Mouse (Mus musculus): ENCODE data around the gene Atp6v0c.
A peak's percentile ranks its signal among the peaks of the same experiment; 100 is the strongest.

Gene Atp6v0c

DNA sequence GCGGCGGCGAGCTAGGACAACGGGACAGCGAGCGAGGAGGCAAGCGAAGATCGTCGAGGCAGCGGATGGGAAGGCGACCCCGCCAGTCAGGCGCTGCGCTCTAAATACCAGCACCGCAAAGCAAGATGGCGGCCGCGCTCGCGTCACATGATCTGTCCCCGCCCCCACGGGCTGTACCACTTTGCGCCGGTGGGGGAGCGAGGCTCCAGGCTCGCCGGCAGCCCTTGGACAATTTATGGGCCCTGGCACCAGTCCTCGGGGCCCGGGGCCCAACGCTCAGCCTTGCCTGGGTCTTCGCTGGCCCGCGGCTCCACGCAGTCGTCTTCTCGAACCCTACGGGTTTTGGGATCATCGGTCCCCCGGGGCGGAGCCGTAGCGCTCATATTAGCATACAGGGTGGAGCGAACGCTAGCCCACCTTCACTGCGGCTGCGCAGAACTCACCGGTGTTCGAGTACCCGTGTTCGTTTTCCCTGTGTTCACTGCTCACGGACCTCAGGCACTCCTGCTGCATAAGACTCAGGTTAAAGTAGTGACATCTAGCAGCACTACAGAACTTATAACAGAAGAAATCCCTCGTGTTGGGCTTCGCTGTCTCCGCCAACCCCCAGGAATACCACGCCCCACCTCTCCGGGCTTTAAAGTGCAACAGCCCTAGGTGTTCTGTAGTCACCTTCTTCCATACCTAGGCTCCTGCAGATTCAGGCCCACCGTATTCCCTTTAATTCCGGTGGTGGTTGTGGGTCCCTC is at the start of gene Atp6v0c:
Gene Atp6v0c, minus strand, starts transcription at position 386 of the 749 bp plus-strand sequence.
- peak; percentile 95 for DNase-seq (ENCODE audit: low read depth, low spot score)

DNA sequence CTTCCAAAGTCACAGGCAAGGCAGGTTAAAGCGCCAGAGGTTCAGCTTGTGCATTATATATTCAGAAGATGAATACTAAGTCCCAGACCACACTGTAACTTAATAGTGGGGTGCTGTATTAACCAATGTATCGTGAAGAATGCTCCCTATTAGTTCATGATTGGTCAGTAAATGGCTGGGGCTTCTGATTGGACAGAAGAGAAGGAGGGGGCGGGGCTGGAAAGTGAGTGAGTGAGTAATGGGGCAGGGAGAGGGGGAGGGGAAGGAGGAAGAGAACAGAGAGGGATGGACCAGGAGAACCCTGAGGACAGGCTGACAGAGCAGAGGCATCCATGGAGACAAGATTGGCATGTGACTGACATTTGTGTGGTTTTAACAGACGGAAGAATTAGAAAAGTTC is 47.3 kb upstream of the Atp6v0c start:
- no peak for DNase-seq (ENCODE audit: low read depth, low spot score)

DNA sequence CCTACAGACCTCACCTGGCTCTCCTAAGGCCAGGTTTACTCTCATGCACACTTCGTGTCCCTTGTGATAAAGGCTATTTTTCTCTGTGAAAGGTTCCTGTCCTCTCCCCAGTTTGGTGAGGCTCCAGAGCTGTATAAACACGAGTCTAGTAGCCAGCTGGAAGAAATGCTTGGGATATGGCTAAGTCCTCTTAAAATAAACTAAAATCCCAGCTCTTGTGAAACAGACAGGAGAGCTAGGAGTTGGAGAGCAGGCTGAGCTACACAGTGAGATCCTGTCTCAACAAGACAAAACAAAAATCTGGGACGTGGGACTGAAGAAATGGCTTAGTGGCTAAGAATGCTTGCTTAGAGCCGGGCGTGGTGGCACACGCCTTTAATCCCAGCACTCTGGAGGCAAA is 43.7 kb upstream of the Atp6v0c start:
- no peak for DNase-seq (ENCODE audit: low read depth, low spot score)

DNA sequence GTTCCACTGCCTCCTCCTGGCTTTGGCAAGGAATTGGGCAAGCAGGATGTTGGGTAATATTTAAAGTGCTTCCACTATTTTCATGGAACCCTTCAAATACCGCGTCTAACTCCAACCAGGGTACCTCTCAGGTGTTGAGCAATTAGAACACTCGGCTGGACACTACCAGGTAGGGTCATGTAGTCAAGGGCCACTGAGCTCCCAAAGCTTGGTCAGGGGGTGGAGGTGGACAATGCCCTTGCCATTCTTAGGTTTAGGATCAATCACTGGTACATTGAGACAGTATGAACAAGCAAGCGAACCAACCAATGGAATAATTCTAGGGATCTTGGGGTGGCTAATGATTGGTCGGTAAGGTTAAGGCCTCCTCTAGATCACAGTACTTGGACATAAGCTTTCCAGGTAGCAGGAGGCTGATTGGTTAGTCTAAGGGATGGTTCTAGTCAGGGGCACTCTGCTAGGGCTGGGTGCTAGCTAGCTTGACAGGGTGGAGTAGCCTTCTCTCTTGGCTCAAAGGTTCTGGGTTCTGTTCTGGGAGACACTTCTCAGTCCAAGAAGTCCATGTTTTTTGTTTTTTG is 43.0 kb upstream of the Atp6v0c start:
- DNase-seq (ENCODE audit: low read depth, low spot score): no peak

DNA sequence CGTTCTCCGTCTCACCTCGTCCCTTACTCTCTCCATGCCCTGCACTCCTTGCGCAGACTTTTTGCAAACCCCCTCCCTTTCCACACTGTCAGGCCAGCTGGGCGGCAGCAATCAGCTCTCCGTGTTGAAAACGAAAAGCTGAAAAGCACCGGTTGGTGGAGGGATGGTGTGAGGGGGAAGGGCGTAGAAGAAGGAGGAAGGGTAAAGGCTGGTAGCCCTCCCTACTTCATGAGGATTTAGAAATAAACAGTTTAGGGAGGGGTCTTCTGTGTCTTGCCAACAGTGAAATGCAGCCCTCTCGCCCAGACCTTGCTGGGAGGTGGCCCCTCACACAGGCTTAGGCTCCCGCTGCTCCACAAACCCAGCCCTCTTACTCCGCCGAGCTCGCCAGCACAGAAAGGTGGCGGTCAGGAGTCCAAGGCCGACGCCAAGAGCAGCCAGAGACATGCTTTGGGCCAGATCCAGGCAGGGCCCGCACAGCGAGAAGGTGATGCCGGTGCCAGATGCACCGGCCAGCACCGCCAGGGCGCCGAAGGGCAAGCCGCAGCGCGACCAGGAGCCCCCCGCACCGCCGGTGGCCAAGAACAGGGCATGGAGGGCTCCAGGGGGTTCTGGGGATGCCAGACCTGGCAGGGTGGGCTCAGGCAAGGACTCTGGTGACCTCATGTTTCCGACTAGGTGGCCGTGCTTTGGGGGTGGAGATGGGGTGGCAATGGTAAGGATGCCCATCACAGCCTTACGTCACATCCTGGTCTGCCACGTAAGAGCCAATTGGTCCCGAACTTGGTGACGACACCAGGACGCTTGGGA is 42.3 kb upstream of the Atp6v0c start:
- DNase-seq (ENCODE audit: low read depth, low spot score): peak; percentile 92

DNA sequence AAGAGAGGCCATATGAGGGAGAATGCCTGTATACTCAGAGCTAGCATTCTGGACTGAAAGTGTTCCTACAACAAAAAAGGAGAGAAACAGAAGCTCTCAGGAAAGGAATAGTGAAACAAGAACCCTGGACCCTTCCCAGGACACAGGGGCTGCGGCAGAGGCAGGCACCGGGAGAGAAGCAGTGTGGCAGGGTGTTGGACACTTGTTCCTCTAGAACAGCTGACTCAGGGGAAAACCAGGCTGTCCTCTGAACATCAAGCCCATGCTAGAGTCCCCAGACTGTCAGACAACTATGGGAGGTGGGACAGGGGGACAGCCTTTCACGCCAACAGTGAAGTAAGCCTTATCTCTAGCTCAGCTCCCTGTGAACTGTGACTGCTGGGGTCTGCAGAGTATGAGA is 41.1 kb upstream of the Atp6v0c start:
- DNase-seq (ENCODE audit: low read depth, low spot score): no peak

DNA sequence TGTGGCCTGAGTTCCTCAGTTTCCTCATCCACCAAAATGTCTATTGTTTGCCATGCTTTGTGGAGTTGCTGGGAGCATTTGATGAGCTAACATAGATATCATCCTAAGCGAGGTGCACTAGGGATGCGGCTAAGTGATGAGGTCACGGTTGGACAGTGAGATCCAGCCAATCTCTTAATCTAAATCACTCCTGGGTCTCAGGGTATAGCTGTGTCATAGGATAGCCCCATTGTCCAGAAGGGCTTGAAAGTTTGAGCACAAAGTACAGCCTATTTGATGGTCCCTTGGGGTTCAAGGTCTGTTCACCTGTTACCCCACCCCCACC is 40.4 kb upstream of the Atp6v0c start:
- no peak for DNase-seq (ENCODE audit: low read depth, low spot score)

DNA sequence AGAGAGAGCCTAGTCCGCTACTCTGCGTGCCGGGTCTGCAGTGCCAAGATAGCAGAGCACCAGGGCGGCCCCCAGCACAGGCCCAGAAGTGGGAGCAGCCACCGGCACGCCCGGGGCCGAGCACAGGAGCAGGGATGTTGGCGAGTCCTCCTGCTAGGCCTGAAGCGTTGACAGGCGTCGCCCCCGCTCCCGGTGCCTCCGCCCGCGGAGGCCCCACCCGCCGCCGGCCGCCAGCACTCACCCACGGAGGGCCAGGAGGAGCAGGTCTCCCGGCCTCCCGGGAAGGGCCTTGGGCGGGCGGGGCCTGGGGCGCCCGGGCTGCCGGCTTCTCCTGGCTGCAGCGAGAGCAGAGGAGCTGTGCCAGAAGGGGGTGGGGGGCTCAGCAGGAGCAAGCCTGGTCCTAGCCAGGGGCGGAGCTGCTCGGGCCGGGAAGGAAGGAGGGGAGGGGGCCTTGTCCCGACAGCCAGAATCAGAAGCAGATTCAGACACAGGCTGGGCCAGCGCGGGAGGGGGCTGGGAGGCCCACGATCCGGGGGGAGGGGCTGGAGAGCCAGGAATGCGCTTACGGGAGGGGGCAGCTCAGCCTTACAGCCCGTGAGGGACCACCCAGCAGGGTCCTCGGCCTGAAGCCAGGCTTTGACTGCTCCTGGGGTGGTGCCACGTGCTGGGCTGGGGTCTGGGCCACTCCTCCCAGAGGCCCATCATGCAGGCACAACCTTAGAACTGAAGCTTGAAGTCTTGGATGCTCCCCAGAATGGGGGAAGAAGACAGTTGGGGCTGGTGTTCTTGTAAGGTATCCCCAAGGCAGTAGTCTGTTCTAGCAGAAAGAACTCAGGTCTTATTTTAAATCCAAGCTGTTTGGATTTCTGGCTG is 39.8 kb upstream of the Atp6v0c start, which contains the start of gene Ntn3:
Gene Ntn3, minus strand, starts transcription at position 489 of the 873 bp plus-strand sequence.
- DNase-seq (ENCODE audit: low read depth, low spot score): peak; percentile 92

DNA sequence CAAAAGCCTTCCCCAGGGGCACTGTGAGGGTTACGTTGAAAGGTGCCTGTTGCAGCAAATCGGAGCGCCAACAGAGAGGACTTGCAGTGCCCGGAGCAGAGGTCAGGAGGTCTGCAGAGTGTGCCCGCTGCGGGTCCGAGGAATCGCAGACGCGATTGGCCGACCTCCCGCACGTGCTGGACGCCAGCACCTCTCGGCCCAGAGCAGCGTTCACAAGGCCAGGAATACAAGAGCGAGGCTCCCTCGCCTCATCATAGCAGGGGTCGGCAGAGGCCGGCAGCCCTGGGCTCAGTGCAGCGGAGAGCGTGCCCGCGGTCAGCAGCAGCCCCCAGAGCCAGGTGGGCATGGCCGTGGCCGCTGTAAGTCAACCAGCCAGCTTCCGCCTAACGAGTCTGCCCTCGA is 39.1 kb upstream of the Atp6v0c start:
- DNase-seq (ENCODE audit: low read depth, low spot score): no peak

DNA sequence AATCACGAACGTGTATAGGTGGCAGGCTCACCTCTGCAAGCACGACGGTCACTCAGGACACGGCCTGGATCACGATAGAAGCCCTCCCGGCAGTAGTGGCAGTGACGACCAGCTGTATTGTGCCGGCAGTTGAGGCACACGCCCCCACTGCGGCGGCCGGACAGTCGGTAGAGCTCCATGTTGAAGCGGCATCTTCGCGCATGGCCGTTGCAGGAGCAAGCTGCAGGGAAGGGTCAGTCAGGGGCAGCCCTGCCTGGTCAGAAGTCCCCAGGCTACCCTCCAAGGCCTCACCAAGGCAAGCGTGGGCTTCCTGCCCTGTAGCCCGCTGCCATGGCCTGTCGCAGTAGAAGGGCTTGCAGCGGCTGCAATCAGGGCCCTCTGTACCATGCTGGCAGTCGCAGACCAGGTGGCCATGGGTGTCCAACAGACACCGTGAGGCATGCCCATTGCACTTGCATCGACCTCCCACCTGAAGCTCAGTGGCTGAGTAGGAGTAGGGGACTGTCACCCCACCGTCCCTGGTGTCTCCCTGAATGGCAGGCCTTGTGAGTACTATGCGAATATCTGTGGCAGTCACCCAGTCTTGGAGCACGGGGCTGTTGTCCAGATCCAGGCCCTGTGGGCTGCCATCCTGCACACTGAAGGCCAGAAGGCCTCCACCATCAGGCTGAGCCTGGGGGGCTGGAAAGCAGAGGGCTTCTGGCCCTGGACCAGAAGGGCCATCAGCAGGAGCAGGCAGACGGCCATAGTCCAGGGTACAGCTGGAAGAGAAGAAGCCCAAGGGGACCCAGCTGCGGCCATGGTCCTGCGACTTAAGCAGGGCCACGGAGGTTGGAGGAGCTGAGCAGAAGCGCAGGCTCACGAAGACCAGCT is 38.5 kb upstream of the Atp6v0c start:
- DNase-seq (ENCODE audit: low read depth, low spot score): no peak

DNA sequence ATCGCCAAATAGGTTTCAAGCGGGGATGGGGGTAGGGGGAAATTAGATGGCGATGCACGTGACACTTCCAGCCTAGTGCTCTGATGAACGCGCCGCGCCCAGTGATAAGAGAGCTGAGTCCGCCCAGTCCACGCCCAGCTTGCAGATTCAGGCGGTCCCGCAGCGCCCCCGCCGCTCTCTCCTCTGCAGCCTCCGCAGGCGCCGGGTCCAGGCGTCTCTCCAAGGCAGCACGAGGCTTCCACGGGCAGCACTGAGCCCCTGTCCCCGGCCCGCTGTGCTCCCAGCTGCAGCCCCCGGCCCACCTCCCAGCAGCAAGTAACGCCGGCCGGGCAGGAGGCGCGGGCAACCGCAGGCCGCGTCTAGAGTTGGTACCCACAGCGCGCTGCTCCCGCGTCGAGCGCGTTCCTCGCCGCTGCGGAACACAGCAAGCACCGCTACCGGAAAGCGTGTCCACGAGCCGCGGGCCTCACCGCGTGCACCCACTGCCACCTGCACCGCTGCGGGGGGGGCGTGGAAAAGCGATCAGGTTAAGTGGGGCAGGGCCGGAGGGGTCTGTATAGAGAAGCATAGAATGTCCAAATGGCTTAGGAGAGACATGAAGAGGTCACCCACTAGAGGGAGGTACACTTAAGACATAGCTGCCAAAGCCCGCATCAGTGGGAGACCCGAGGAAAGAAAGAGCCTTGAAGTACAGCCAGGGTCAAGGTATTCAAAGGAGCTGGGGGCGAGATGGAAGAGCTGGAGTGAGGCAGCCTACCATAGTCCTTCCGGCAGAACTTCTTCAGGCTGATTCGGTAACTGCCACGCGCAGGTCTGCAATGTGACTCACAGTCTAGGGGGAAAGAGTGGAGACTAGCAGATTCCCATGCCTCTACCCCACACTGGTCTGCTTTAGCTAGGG is 37.2 kb upstream of the Atp6v0c start:
- DNase-seq (ENCODE audit: low read depth, low spot score): no peak

DNA sequence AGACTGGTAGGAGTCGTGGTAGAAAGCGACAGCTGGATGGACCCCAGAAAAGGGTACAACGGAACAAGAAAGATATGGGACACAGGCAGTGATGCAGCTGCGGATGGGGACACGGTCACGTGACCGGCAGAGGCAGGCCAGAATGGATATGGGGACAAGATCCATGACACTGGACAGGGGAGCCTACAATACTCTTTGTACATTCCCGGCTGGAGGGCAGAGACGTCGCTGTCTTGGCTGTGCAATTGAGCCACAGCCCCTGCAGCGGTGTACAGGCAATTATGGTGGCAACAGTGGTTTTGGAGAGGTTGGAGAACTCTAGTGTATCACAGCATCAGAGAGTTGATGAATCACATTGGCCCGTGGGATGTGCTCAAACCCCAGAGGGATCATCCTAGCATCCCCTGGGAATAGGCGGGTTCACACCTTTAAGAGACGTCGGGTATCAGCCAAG is 36.4 kb upstream of the Atp6v0c start:
- no peak for DNase-seq (ENCODE audit: low read depth, low spot score)

DNA sequence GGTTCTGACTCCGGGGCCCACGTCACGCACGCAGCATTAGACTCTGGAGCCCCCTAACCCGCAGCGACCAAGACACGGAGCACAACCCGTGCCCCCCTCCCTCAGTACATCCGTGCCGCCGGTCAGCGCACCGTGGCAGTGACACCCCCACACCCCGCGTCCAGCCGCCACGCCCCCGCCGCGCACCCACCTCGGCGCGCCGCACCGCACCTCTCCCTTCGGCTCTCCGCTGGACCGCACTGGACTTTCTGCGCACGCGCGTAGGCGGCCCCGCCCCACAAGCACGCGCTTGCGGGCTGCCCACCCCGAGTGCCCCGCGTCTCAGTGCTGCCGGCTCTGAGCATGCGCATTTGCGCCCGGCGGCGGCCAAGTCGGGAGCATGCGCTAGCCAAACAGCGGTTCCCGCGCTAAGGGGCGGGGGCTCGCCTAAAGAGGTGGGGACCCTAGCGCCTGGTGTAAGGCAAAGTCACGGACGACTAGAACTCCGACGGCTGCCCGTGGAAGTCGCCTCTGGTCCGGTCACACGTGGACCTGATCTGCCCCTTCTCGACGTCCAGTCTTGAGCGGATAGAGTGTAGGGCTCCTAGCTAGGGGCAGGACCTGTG is 35.9 kb upstream of the Atp6v0c start, which contains the start of gene Tbc1d24:
Gene Tbc1d24, minus strand, starts transcription at position 279 of the 605 bp plus-strand sequence.
- peak; percentile 95 for DNase-seq (ENCODE audit: low read depth, low spot score)

DNA sequence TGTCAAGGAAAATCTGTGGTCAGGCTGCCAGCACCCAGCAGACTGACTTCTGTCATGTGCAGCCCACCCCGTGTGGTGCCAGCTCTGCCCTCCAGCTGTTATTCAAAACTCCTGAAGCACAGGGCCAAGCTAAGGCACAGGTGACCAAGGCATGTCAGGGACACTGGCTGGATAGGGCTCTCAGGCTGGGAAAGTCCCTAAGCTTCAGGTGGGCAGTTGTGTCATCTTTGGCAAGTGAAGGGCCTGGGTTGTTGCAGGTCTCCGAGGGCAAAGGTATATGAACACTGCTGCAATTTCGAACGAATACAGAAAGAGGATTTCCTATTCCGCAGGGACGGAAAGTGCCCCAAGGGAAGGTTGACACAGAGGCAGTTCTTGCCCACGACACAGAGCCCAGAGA is 35.3 kb upstream of the Atp6v0c start:
- no peak for DNase-seq (ENCODE audit: low read depth, low spot score)

DNA sequence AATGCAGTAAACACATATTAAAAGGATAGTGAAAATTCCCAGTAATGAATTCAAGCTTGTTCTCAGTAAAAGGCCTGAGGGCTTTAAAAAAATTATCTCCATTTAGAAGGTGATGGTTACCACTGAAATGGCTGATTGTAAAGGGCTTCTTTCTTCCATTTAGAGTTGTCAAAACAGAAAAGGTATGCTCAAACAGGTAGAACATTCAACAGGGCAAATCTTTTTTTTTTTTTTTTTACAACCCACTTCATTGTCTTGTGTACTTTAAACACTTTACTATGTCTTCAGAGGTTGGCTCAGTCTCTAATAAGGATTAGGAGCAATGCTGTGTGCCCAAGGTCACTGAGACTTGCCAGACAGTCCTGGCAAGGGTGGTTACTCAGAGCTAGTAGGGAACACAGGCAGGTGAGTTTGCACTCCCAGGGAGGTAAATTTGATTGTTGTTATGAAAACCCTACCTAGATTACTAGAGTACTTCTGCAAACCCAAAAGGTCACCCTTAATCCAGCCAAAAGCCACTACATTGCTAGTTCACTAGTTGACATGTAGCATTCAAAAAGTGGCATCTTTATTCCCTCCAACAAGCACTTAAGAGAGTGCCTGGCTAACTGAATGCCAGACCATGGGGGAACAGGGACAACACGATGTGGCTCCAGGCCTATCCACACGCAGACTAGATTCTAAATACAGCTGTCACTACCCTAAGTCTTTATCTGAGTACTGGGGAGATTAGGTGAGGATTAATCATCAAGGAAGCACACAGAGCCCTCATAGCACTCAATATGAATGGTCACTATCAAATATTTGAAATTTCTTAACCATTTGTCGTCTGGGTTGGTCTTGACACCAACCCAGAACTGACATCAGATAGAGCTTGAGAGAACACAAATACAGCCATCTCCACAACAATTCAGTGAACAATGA is 34.4 kb upstream of the Atp6v0c start:
- DNase-seq (ENCODE audit: low read depth, low spot score): no peak

DNA sequence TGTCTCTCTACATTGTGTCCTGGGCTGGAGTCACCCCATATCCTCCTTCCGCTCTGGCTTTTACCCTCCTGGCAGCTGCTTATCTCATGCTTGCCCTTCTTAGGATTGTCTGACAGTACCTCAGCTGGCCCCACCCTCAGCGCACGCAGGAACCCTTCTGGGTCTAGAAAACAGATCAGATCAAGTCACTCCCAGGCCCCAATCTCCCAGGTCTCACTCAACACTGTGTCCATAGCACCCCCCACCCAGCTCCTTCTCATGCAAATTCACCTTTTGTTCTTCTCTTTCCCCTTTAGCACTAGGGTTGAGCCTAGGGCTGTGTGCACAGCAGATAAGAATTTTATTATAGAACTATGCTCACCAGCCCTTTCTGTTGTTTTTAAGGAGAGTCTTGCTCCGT is 33.6 kb upstream of the Atp6v0c start:
- no peak for DNase-seq (ENCODE audit: low read depth, low spot score)

DNA sequence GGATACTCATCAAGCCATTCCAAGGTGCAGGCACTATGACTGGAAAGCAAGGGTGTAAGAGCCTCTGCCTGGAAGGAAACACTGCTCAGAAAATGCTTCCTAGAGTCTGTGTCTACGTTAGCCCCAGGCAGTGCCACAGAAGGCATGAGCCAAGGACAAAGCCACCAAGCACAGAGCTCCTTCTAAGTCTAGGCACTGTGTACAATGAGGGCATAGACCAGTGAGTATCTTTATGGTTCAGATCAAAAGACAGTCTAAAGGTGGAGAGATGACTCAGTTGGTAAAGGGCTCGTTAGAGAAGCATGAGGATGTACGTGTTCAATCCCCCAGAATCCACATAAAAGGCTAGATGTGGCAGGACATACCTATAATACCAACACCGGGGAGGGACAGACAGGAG is 31.6 kb upstream of the Atp6v0c start:
- DNase-seq (ENCODE audit: low read depth, low spot score): no peak

DNA sequence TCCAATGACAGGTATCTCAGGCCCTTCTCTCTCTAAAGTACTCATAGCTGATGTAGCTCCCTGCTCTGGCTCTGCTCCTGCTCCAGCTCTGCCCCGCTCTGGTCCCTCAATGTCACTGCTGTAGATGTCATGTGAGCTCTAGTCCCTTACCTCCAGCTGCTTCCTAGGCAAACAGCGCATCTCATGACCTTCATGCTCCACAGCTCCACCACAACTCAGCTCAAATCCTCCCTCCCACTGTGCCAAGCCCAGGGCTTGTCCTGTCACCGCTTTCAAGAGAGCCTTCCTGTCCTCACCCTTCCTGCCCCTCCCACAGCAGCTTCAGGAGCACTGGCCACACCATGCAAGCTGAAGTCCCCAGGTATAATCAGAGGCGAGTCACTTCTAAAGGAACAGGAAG is 30.2 kb upstream of the Atp6v0c start:
- no peak for DNase-seq (ENCODE audit: low read depth, low spot score)

Data from forelimb bud, embryonic 11.5 days (tissue).